Mouse (Mus musculus): ENCODE measurements around the gene Lztfl1. TPM values are rescaled to one million over a fixed set of nuclear protein-coding genes. Genes with fewer than 3 reads are reported as not detected.
A peak's percentile ranks its signal among the peaks of the same experiment; 100 is the strongest.

Gene Lztfl1
- polyA plus RNA-seq, 1 experiment from 2014 or later, result 45.5 TPM

DNA sequence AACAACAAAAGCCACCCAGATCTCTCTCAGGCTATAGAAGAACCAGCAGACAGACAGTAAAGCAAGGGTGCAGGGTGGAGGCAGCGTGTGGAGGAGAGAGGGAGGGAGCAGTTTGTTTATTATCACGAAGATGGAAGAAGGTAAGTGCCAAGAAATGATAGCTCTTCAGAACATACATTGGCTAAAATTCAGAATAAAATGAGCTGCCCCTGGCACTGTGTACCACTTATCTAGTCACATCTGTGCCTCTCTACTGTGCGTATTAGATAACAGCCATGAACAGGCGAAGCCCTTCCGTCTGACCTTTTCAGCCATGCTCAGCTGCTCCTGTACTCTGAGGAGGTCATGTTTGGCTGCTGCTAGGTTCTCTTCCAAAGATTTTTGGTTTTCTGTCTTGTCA is 15.7 kb downstream of the Lztfl1 start:
- Histone ChIP-seq H3K9me3 (ENCODE audit: control insufficient read depth, low read length) (no peaks in the 10 kb centered on the region), H3K27ac (ENCODE audit: low read depth, low read length) (no peak overlapping the region), H3K4me1 (replicated peaks; ENCODE audit: control insufficient read depth, insufficient read depth, low read length) (no peaks in the 10 kb centered on the region), H3K4me3 (ENCODE audit: low read depth, low read length) (no peak overlapping the region), H3K9ac (ENCODE audit: low read length) (no peak overlapping the region), H3K4me2 (ENCODE audit: low read depth, low read length, severe bottlenecking) (no peak overlapping the region), H3K27me3 (ENCODE audit: control insufficient read depth, insufficient read depth, low read length) (no peaks in the 10 kb centered on the region), H3K36me3 (ENCODE audit: control insufficient read depth, insufficient read depth, low read length) (no peaks in the 10 kb centered on the region; the same call in 1 of the 2 replicates)
- 91% methylated on average over 5 of the region's 5 CpGs for WGBS
- DNase-seq (ENCODE audit: low spot score) (no peak), ATAC-seq (replicated peaks; ENCODE audit: low FRiP score) (no peak)

GRCm38 (mm10) chr9:123695634-123696302 is 21.7 kb downstream of the Lztfl1 start:
- H3K4me2 ChIP-seq (ENCODE audit: low read depth, low read length, severe bottlenecking), result no peak overlapping the region
- DNase-seq (ENCODE audit: low spot score) (no peak), ATAC-seq (replicated peaks; ENCODE audit: low FRiP score) (no peak)
- H3K27ac ChIP-seq (ENCODE audit: low read depth, low read length), result no peak overlapping the region
- H3K9me3 ChIP-seq (ENCODE audit: control insufficient read depth, low read length), result no peaks in the 10 kb centered on the region
- H3K27me3 ChIP-seq (ENCODE audit: control insufficient read depth, insufficient read depth, low read length), result no peaks in the 10 kb centered on the region
- no peaks in the 10 kb centered on the region for H3K36me3 ChIP-seq (ENCODE audit: control insufficient read depth, insufficient read depth, low read length)
- no peaks in the 10 kb centered on the region for H3K4me1 ChIP-seq (replicated peaks; ENCODE audit: control insufficient read depth, insufficient read depth, low read length)
- H3K9ac ChIP-seq (ENCODE audit: low read length), result no peak overlapping the region
- WGBS, result 88% methylated on average over 3 of the region's 3 CpGs
- H3K4me3 ChIP-seq (ENCODE audit: low read depth, low read length), result no peak overlapping the region

DNA sequence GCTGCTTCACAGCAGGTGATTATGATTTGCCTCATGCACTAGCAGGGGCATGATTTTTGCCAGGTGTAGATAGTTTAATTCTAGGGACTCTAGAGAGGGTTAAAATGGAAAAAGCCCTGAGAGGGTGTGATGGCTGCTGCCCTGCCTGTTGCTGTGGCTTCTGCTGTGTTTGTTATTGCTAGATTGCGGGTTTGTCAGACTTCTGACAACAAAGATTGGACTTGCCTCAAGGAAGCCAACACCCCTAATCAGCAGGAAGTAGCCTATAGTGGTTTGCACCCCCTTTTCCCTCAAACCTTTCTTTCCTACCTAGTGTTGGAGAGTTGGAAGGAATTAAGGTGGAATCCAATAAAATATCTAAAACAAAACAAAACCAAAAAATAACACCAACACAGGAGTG is 29.3 kb downstream of the Lztfl1 start:
- Histone ChIP-seq H3K27me3 (ENCODE audit: control insufficient read depth, insufficient read depth, low read length) (no peaks in the 10 kb centered on the region), H3K4me3 (ENCODE audit: low read depth, low read length) (no peak overlapping the region), H3K27ac (ENCODE audit: low read depth, low read length) (no peak overlapping the region), H3K9me3 (ENCODE audit: control insufficient read depth, low read length) (no peaks in the 10 kb centered on the region), H3K36me3 (ENCODE audit: control insufficient read depth, insufficient read depth, low read length) (no peaks in the 10 kb centered on the region), H3K9ac (ENCODE audit: low read length) (no peak overlapping the region), H3K4me2 (ENCODE audit: low read depth, low read length, severe bottlenecking) (no peak overlapping the region), H3K4me1 (replicated peaks; ENCODE audit: control insufficient read depth, insufficient read depth, low read length) (no peaks in the 10 kb centered on the region)
- 71% methylated on average over 1 of the region's 1 CpGs for WGBS
- DNase-seq (ENCODE audit: low spot score), result no peak
- ATAC-seq (replicated peaks; ENCODE audit: low FRiP score), result no peak

DNA sequence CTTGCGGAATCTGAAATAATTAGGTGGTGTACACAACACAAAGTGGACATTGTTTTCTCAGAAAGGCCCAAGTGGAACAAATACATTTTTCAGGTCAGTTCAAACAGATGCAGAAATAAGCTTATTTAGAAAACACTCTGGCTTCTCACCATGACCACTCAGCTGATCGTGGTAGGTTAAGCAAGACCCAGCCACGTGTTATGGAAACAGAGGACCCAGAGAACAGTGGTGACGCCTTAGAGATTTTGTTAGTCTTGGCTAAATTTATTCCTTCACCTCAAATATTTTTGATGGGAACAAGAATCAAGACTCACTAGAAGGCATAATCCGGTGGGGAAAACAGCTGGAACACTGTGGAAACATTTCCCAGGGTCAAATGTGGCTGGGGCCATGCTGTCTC is 31.3 kb downstream of the Lztfl1 start:
- Histone ChIP-seq H3K9me3 (ENCODE audit: control insufficient read depth, low read length) (no peaks in the 10 kb centered on the region), H3K4me2 (ENCODE audit: low read depth, low read length, severe bottlenecking) (no peak overlapping the region), H3K9ac (ENCODE audit: low read length) (no peak overlapping the region), H3K36me3 (ENCODE audit: control insufficient read depth, insufficient read depth, low read length) (no peaks in the 10 kb centered on the region), H3K27ac (ENCODE audit: low read depth, low read length) (no peak overlapping the region), H3K4me1 (replicated peaks; ENCODE audit: control insufficient read depth, insufficient read depth, low read length) (no peaks in the 10 kb centered on the region), H3K27me3 (ENCODE audit: control insufficient read depth, insufficient read depth, low read length) (no peaks in the 10 kb centered on the region), H3K4me3 (ENCODE audit: low read depth, low read length) (no peak overlapping the region)
- ATAC-seq (replicated peaks; ENCODE audit: low FRiP score) (no peak), DNase-seq (ENCODE audit: low spot score) (no peak)
- WGBS, result 62% methylated on average over 5 of the region's 5 CpGs

DNA sequence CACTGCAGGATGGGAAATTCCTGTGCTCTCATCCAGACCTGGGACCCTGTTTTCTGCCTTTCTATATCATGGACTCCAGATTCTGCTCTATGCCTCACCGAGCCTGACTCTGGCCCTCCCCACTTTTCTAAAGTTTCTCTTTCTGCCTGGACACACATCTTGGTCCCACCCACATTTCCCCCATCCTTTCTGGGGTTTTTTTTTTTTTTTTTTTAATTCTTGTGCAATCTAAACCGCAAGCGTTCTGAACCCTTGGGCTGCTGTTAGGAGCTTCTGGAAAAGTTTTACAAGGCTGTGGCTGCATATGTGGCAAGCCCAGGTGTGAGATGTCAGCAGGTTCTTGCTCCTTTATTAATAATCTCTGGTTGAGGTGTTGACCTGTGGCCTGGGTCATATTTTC is 33.8 kb downstream of the Lztfl1 start:
- DNase-seq (ENCODE audit: low spot score) (no peak), ATAC-seq (replicated peaks; ENCODE audit: low FRiP score) (no peak)
- H3K36me3 ChIP-seq (ENCODE audit: control insufficient read depth, insufficient read depth, low read length), result no peaks in the 10 kb centered on the region
- H3K9me3 ChIP-seq (ENCODE audit: control insufficient read depth, low read length), result no peaks in the 10 kb centered on the region
- 58% methylated on average over 3 of the region's 3 CpGs for WGBS
- H3K4me3 ChIP-seq (ENCODE audit: low read depth, low read length), result no peak overlapping the region
- H3K4me2 ChIP-seq (ENCODE audit: low read depth, low read length, severe bottlenecking), result no peak overlapping the region
- H3K27me3 ChIP-seq (ENCODE audit: control insufficient read depth, insufficient read depth, low read length), result peaks cover 10% of the 10 kb centered on the region
- H3K4me1 ChIP-seq (replicated peaks; ENCODE audit: control insufficient read depth, insufficient read depth, low read length), result peaks cover 2% of the 10 kb centered on the region; the same call in 1 of the 2 replicates
- H3K9ac ChIP-seq (ENCODE audit: low read length), result no peak overlapping the region
- no peak overlapping the region for H3K27ac ChIP-seq (ENCODE audit: low read depth, low read length)

GRCm38 (mm10) chr9:123679198-123679597 is 38.3 kb downstream of the Lztfl1 start:
- no peak overlapping the region for H3K9ac ChIP-seq (ENCODE audit: low read length)
- H3K27ac ChIP-seq (ENCODE audit: low read depth, low read length), result no peak overlapping the region
- no peaks in the 10 kb centered on the region for H3K36me3 ChIP-seq (ENCODE audit: control insufficient read depth, insufficient read depth, low read length)
- ATAC-seq (replicated peaks; ENCODE audit: low FRiP score), result 0 out of 2 replicates have a peak, but pooled peaks have one; percentile 24
- no peak for DNase-seq (ENCODE audit: low spot score)
- no peak overlapping the region for H3K4me2 ChIP-seq (ENCODE audit: low read depth, low read length, severe bottlenecking)
- WGBS, result 20% methylated on average over 2 of the region's 2 CpGs
- H3K27me3 ChIP-seq (ENCODE audit: control insufficient read depth, insufficient read depth, low read length), result peaks cover 25% of the 10 kb centered on the region
- no peak overlapping the region for H3K4me3 ChIP-seq (ENCODE audit: low read depth, low read length)
- H3K9me3 ChIP-seq (ENCODE audit: control insufficient read depth, low read length), result no peaks in the 10 kb centered on the region
- H3K4me1 ChIP-seq (replicated peaks; ENCODE audit: control insufficient read depth, insufficient read depth, low read length), result peaks cover 7% of the 10 kb centered on the region; the same call in 1 of the 2 replicates

DNA sequence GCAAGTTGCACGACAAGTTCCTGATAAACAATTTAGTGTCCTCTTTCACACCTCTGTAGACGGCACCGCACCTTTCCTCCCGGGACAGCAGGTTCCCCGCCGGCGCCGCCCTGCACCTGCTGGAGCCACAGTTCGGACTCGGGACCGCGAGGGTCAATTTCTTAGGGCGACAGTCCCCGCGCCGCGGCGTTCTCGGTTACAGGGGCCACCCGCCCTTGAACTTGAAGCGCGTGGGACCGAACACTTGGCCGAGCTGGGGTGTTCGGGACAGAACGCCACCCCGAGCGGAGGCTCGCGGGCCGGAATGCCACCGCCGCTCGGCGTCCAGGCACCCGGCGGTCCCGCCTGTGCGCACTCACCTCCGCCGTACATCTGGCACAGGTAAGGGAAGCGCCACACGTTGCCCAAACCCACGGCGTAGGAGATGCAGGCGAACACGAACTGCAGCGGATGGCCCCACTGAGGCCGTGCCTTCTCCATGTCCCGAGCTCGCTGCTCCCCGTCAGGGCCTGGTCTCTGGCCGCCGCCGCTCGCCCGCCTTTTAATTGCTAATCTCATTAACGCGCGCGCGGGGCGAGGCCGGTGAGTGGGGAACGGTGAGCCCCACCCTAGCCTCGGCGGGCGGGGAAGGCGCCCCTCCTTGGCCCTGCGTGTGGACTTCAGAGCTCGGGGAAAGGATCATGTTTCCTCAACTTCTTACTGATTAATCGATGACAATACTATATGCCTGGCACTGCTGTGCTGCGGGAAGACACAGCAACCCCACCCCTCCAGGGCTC is 39.0 kb downstream of the Lztfl1 start, which contains the start of the genes Ccr9 and Slc6a20a:
Gene Ccr9 (plus strand): TSS at position 113 of the 779 bp plus-strand sequence.
Gene Slc6a20a (minus strand): TSS at position 559 of the 779 bp plus-strand sequence.
- H3K9ac ChIP-seq (ENCODE audit: low read length), result peak within 1 kb of the TSS; percentile 35
- no peaks in the 10 kb centered on the region for H3K9me3 ChIP-seq (ENCODE audit: control insufficient read depth, low read length)
- peaks cover 25% of the 10 kb centered on the region for H3K27me3 ChIP-seq (ENCODE audit: control insufficient read depth, insufficient read depth, low read length)
- DNase-seq (ENCODE audit: low spot score) (peak; percentile 69), ATAC-seq (replicated peaks; ENCODE audit: low FRiP score) (peak; percentile 70)
- H3K4me3 ChIP-seq (ENCODE audit: low read depth, low read length), result peak within 1 kb of the TSS; percentile 35
- no peaks in the 10 kb centered on the region for H3K36me3 ChIP-seq (ENCODE audit: control insufficient read depth, insufficient read depth, low read length)
- H3K27ac ChIP-seq (ENCODE audit: low read depth, low read length), result no peak within 1 kb of the TSS
- H3K4me2 ChIP-seq (ENCODE audit: low read depth, low read length, severe bottlenecking), result peak within 1 kb of the TSS; percentile 73
- peaks cover 7% of the 10 kb centered on the region; the same call in 1 of the 2 replicates for H3K4me1 ChIP-seq (replicated peaks; ENCODE audit: control insufficient read depth, insufficient read depth, low read length)
- WGBS, result 1% methylated on average over 70 of the region's 73 CpGs

- WGBS, result 61% methylated on average over 5 of the region's 5 CpGs
Observed at GRCm38 (mm10) chr9:123665645-123666044, 51.9 kb downstream of the Lztfl1 start.

More at GRCm38 (mm10) chr9:123665645-123666044, 51.9 kb downstream of the Lztfl1 start:
- Histone ChIP-seq H3K4me3 (ENCODE audit: low read depth, low read length) (no peak overlapping the region), H3K27ac (ENCODE audit: low read depth, low read length) (no peak overlapping the region), H3K36me3 (ENCODE audit: control insufficient read depth, insufficient read depth, low read length) (no peaks in the 10 kb centered on the region), H3K27me3 (ENCODE audit: control insufficient read depth, insufficient read depth, low read length) (no peaks in the 10 kb centered on the region), H3K9me3 (ENCODE audit: control insufficient read depth, low read length) (no peaks in the 10 kb centered on the region), H3K4me1 (replicated peaks; ENCODE audit: control insufficient read depth, insufficient read depth, low read length) (no peaks in the 10 kb centered on the region), H3K9ac (ENCODE audit: low read length) (no peak overlapping the region), H3K4me2 (ENCODE audit: low read depth, low read length, severe bottlenecking) (no peak overlapping the region)
- peak; percentile 58 for DNase-seq (ENCODE audit: low spot score)
- no peak for ATAC-seq (replicated peaks; ENCODE audit: low FRiP score)
